Mouse (Mus musculus) embryonic facial prominence, embryonic 13.5 days (tissue): Measurements from ENCODE around the gene Sptlc2. TPM values are rescaled to one million over a fixed set of nuclear protein-coding genes. Genes with fewer than 3 reads are reported as not detected.
A peak's percentile ranks its signal among the peaks of the same experiment; 100 is the strongest.

ENCODE experiments used
- ATAC-seq: fragments of 200-750 bp; cut with Nextera tagmentation; 2 replicates; pipeline ENCODE4 v1.8.0; 2017; ENCODE audit warnings: low read depth; ENCODE audit not compliant: insufficient number of reproducible peaks, insufficient read depth, low FRiP score, low TSS enrichment
- H3K27ac ChIP-seq: fragments of 300-500 bp; sonication (generic); 2 replicates; pipeline ENCODE4 v1.5.1; 2015; ENCODE audit warnings: moderate library complexity, mild to moderate bottlenecking, inconsistent platforms
- H3K27me3 ChIP-seq: fragments of 300-500 bp; sonication (generic); 2 replicates; pipeline ENCODE4 v1.6.1; 2015; ENCODE audit warnings: mild to moderate bottlenecking, inconsistent platforms
- H3K36me3 ChIP-seq: fragments of 300-500 bp; sonication (generic); 2 replicates; pipeline ENCODE4 v1.6.1; 2015; ENCODE audit warnings: mild to moderate bottlenecking, inconsistent platforms
- H3K4me1 ChIP-seq: fragments of 300-500 bp; sonication (generic); 2 replicates; pipeline ENCODE4 v1.6.1; 2015; ENCODE audit warnings: inconsistent platforms
- H3K4me2 ChIP-seq: fragments of 300-500 bp; sonication (generic); 2 replicates; pipeline ENCODE4 v1.6.1; 2015; ENCODE audit warnings: moderate library complexity, mild to moderate bottlenecking, inconsistent platforms
- H3K4me3 ChIP-seq: fragments of 300-500 bp; sonication (generic); 2 replicates; pipeline ENCODE4 v1.5.1; 2015; ENCODE audit warnings: mild to moderate bottlenecking, inconsistent platforms
- H3K9ac ChIP-seq: fragments of 300-500 bp; sonication (generic); 2 replicates; pipeline ENCODE4 v1.6.1; 2015; ENCODE audit warnings: mild to moderate bottlenecking, inconsistent platforms
- H3K9me3 ChIP-seq: fragments of 300-500 bp; sonication (generic); 2 replicates; pipeline ENCODE4 v1.6.1; 2016; ENCODE audit warnings: inconsistent platforms
- WGBS: fragments of 180-500 bp; shearing (Covaris S2); methylation state at CpG from one replicate; pipeline ENCODE4 v1.1.7; 2015; ENCODE audit warnings: mixed read lengths; 5-methylcytosine and 5-hydroxymethylcytosine counted together
- polyA plus RNA-seq: library from polyadenylated mRNA; unstranded; fragments of >200 nt; fragmentation: Nextera tagmentation; extraction: Ambion mirVana; gene quantifications from 2 replicates; pipeline ENCODE4 v1.2.1, GENCODE M21; 2015

The Sptlc2 gene
- polyA plus RNA-seq, 1 experiment from 2014 or later: 76.3 TPM

GRCm38 (mm10) chr12:87365676-87366075 lies 22.5 kb downstream of the Sptlc2 start:
- Histone ChIP-seq H3K27me3 (no peaks in the 10 kb centered on the region), H3K4me1 (no peaks in the 10 kb centered on the region), H3K27ac (no peak overlapping the region), H3K9ac (no peak overlapping the region), H3K9me3 (no peaks in the 10 kb centered on the region), H3K4me2 (no peak overlapping the region), H3K36me3 (peaks cover 20% of the 10 kb centered on the region), H3K4me3 (no peak overlapping the region)
- no peak for ATAC-seq
- WGBS: 82% methylated on average over 9 of the region's 9 CpGs

DNA sequence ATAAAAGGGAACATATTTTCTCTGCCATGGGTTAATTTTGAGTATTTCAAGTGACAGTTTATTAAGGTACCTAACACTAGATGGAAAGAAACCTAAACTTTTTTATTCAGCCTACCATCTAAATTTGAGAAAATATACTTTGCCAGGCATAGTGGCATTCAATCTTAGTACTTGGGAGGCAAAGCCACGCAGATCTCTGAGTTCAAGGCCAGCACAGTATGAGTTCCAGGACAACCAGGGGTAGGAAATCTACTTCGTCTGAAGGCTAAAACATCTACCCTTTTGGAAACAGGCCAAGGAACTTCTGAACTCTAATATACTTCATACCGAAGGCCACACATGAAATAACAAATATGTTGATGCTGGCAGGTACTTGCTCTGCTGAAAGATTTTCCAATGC lies 26.0 kb downstream of the Sptlc2 start:
- WGBS: 84% methylated on average over 3 of the region's 3 CpGs
- H3K27ac ChIP-seq: no peak overlapping the region
- no peaks in the 10 kb centered on the region for H3K4me1 ChIP-seq
- no peak overlapping the region for H3K4me3 ChIP-seq
- ATAC-seq: no peak
- no peak overlapping the region for H3K4me2 ChIP-seq
- H3K27me3 ChIP-seq: no peaks in the 10 kb centered on the region
- no peaks in the 10 kb centered on the region for H3K9me3 ChIP-seq
- H3K36me3 ChIP-seq: peaks cover 6% of the 10 kb centered on the region
- H3K9ac ChIP-seq: no peak overlapping the region

- H3K4me3 ChIP-seq: no peak overlapping the region
- H3K9ac ChIP-seq: no peak overlapping the region
- 85% methylated on average over 2 of the region's 2 CpGs for WGBS
- no peak overlapping the region for H3K27ac ChIP-seq
- H3K9me3 ChIP-seq: no peaks in the 10 kb centered on the region
- no peaks in the 10 kb centered on the region for H3K4me1 ChIP-seq
- ATAC-seq: no peak
- H3K36me3 ChIP-seq: peaks cover 22% of the 10 kb centered on the region
- no peak overlapping the region for H3K4me2 ChIP-seq
- no peaks in the 10 kb centered on the region for H3K27me3 ChIP-seq
These were observed 40.1 kb downstream of the Sptlc2 start for GRCm38 (mm10) chr12:87348029-87348428.

DNA sequence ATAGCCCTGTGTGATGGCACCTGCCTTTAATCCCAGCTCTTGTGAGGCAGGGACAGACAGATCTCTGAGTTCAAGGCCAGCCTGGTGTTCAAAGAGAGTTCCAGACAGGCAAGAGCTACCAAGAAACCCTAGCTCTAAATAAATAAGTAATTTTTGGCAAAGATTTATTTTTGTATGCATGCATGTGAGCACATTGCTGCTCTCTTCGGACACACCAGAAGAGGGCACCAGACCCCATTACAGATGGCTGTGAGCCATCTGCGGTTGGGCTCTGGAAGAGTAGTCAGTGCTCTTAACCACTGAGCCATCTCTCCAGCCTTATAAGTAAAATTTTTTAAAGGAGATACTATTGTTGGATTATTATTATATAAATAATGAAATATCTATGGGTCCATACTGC lies 40.6 kb downstream of the Sptlc2 start:
- no peak for ATAC-seq
- Histone ChIP-seq H3K36me3 (peaks cover 22% of the 10 kb centered on the region), H3K27ac (no peak overlapping the region), H3K4me2 (no peak overlapping the region), H3K4me3 (no peak overlapping the region), H3K27me3 (no peaks in the 10 kb centered on the region), H3K4me1 (no peaks in the 10 kb centered on the region), H3K9me3 (no peaks in the 10 kb centered on the region), H3K9ac (no peak overlapping the region)
- 95% methylated on average over 2 of the region's 2 CpGs for WGBS

GRCm38 (mm10) chr12:87343084-87343605 lies 45.0 kb downstream of the Sptlc2 start:
- H3K4me2 ChIP-seq: no peak overlapping the region
- peaks cover 29% of the 10 kb centered on the region for H3K36me3 ChIP-seq
- no peaks in the 10 kb centered on the region for H3K27me3 ChIP-seq
- no peaks in the 10 kb centered on the region for H3K4me1 ChIP-seq
- H3K27ac ChIP-seq: no peak overlapping the region
- H3K4me3 ChIP-seq: no peak overlapping the region
- H3K9me3 ChIP-seq: no peaks in the 10 kb centered on the region
- no peak for ATAC-seq
- no peak overlapping the region for H3K9ac ChIP-seq

- Histone ChIP-seq H3K27me3 (no peaks in the 10 kb centered on the region), H3K36me3 (peaks cover 12% of the 10 kb centered on the region), H3K27ac (no peak overlapping the region), H3K4me3 (no peak overlapping the region), H3K4me2 (no peak overlapping the region), H3K9me3 (no peaks in the 10 kb centered on the region), H3K9ac (no peak overlapping the region), H3K4me1 (no peaks in the 10 kb centered on the region)
- 75% methylated on average over 4 of the region's 4 CpGs for WGBS
- no peak for ATAC-seq
These were observed 50.1 kb downstream of the Sptlc2 start for GRCm38 (mm10) chr12:87338082-87338481.

DNA sequence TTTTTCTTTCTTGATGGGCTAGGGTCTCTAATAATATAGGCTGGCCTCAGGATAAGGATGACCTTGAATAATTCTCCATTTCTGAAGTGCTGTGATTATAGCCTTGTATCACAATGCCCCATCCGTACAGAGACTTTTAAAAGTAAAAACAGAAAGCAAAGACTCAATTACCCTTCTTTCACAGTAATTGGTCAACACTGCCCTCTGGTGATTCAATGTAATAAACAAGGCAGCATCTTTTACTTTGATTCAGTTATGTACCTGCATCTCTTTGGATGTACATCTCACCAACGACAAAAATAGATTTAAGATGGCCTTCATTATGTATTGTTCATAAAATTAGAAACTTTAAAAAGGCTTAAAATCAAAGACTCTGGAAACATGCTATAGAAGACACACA lies 53.3 kb downstream of the Sptlc2 start:
- Histone ChIP-seq H3K27me3 (no peaks in the 10 kb centered on the region), H3K36me3 (no peaks in the 10 kb centered on the region), H3K4me1 (peaks cover 12% of the 10 kb centered on the region; the same call in 1 of the 2 replicates), H3K27ac (no peak overlapping the region), H3K4me3 (no peak overlapping the region), H3K4me2 (no peak overlapping the region), H3K9me3 (no peaks in the 10 kb centered on the region), H3K9ac (no peak overlapping the region)
- WGBS: 36% methylated on average over 2 of the region's 2 CpGs
- no peak for ATAC-seq

DNA sequence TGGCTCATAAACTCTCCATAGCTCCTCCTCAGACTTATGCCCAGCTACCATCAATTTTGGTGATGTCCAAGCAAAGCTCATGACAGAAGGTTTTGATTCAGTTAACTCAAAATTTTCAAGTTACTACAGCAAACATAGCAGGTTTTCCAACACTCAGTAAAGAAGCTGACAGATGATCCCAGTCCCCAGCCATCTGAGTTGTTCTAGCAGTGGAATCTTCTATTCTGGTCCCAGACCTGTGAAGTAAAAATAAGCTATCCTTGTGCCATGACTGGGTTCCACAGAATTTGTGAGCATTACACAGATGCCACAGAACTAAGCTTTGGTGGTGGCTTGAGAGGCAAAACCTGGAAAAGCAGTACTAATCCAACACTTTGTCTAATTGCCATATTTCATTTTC lies 54.4 kb downstream of the Sptlc2 start:
- Histone ChIP-seq H3K4me2 (no peak overlapping the region), H3K9ac (no peak overlapping the region), H3K9me3 (no peaks in the 10 kb centered on the region), H3K27ac (no peak overlapping the region), H3K27me3 (no peaks in the 10 kb centered on the region), H3K4me1 (peaks cover 14% of the 10 kb centered on the region; the same call in 1 of the 2 replicates), H3K36me3 (no peaks in the 10 kb centered on the region), H3K4me3 (no peak overlapping the region)
- ATAC-seq: no peak

DNA sequence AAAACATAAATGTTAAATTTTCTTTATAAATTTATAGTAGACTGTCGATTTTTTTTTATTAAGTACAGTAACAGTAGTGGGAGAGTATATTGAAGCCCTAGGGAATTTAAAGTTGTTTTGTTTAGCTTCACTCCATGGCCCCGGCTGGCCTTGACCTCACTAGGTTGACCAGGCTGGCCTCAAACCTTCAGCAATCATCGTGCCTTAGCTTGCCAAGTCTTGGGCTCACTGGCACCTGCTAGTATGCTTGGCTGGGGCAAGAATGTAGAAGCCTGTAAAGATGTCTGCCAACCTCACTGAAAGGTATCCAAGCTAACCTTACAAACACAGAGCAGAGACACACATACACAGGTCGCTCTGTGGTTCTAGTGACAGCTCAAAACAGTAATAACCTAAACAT lies 55.6 kb downstream of the Sptlc2 start:
- H3K4me3 ChIP-seq: no peak overlapping the region
- peaks cover 19% of the 10 kb centered on the region; the same call in 1 of the 2 replicates for H3K4me1 ChIP-seq
- no peak overlapping the region for H3K4me2 ChIP-seq
- H3K27ac ChIP-seq: no peak overlapping the region
- no peak for ATAC-seq
- H3K27me3 ChIP-seq: no peaks in the 10 kb centered on the region
- 83% methylated on average over 4 of the region's 4 CpGs for WGBS
- no peaks in the 10 kb centered on the region for H3K36me3 ChIP-seq
- H3K9ac ChIP-seq: no peak overlapping the region
- no peaks in the 10 kb centered on the region for H3K9me3 ChIP-seq

GRCm38 (mm10) chr12:87331908-87332307 lies 56.2 kb downstream of the Sptlc2 start:
- no peak overlapping the region for H3K27ac ChIP-seq
- WGBS: 55% methylated on average over 5 of the region's 5 CpGs
- no peak overlapping the region for H3K4me2 ChIP-seq
- no peaks in the 10 kb centered on the region for H3K9me3 ChIP-seq
- H3K4me3 ChIP-seq: no peak overlapping the region
- ATAC-seq: no peak
- no peaks in the 10 kb centered on the region for H3K36me3 ChIP-seq
- H3K27me3 ChIP-seq: no peaks in the 10 kb centered on the region
- peaks cover 21% of the 10 kb centered on the region; the same call in 1 of the 2 replicates for H3K4me1 ChIP-seq
- H3K9ac ChIP-seq: no peak overlapping the region

GRCm38 (mm10) chr12:87331053-87331456 lies 57.1 kb downstream of the Sptlc2 start:
- Histone ChIP-seq H3K27me3 (no peaks in the 10 kb centered on the region), H3K4me3 (no peak overlapping the region), H3K4me2 (no peak overlapping the region), H3K9ac (peak overlapping the region; percentile 21; the same call in 1 of the 2 replicates), H3K9me3 (no peaks in the 10 kb centered on the region), H3K27ac (0 out of 2 replicates have a peak overlapping the region, but pooled peaks have one; percentile 44), H3K4me1 (peaks cover 21% of the 10 kb centered on the region; the same call in 1 of the 2 replicates), H3K36me3 (0 out of 2 replicates have a peak, but pooled peaks cover 3% of the 10 kb centered on the region)
- no peak for ATAC-seq
- 40% methylated on average over 6 of the region's 6 CpGs for WGBS

GRCm38 (mm10) chr12:87330213-87330612 lies 57.9 kb downstream of the Sptlc2 start:
- ATAC-seq: no peak
- WGBS: 41% methylated on average over 2 of the region's 2 CpGs

More at GRCm38 (mm10) chr12:87330213-87330612, 57.9 kb downstream of the Sptlc2 start:
- no peaks in the 10 kb centered on the region for H3K9me3 ChIP-seq
- H3K4me1 ChIP-seq: peaks cover 21% of the 10 kb centered on the region; the same call in 1 of the 2 replicates
- no peak overlapping the region for H3K4me2 ChIP-seq
- H3K4me3 ChIP-seq: no peak overlapping the region
- H3K36me3 ChIP-seq: 0 out of 2 replicates have a peak, but pooled peaks cover 5% of the 10 kb centered on the region
- no peak overlapping the region for H3K9ac ChIP-seq
- no peaks in the 10 kb centered on the region for H3K27me3 ChIP-seq
- no peak overlapping the region for H3K27ac ChIP-seq
